Mouse (Mus musculus): Measurements from ENCODE around the gene Psme1. TPM values are rescaled to one million over a fixed set of nuclear protein-coding genes. Genes with fewer than 3 reads are reported as not detected.
A peak's percentile ranks its signal among the peaks of the same experiment; 100 is the strongest.

Psme1 gene
- total and polyA plus RNA-seq, 2 experiments from 2014 or later = 145 to 250 TPM

- peak within 1 kb of the TSS; percentile 43 for H3K4me3 ChIP-seq (ENCODE audit: low read depth, low read length)
- H3K4me2 ChIP-seq (ENCODE audit: low read depth, low read length) = peak within 1 kb of the TSS; percentile 56
- DNase-seq (ENCODE audit: low spot score) = peak; percentile 73
- peaks cover 20% of the 10 kb centered on the region; the same call in 1 of the 2 replicates for H3K4me1 ChIP-seq (ENCODE audit: control insufficient read depth, insufficient read depth)
- no peaks in the 10 kb centered on the region for H3K27me3 ChIP-seq (ENCODE audit: control insufficient read depth, insufficient read depth, low read length)
- peak within 1 kb of the TSS; percentile 61 for H3K9ac ChIP-seq (replicated peaks; ENCODE audit: low read depth, low read length)
- WGBS = 36% methylated on average over 7 of the region's 8 CpGs
- ATAC-seq (ENCODE audit: insufficient read depth, low read depth) = peak; percentile 84
- no peaks in the 10 kb centered on the region for H3K9me3 ChIP-seq (replicated peaks; ENCODE audit: control insufficient read depth, low read length)
- peak within 1 kb of the TSS; percentile 94 for H3K27ac ChIP-seq (ENCODE audit: low read depth)
- peaks cover 8% of the 10 kb centered on the region for H3K36me3 ChIP-seq (replicated peaks; ENCODE audit: control insufficient read depth, insufficient read depth, low read length)
- peak; percentile 66; the same call in 1 of the 2 replicates for TF ChIP-seq EP300 (IDR thresholded peaks at IDR 0.05; ENCODE audit: low read depth)
- TF ChIP-seq CTCF (IDR thresholded peaks at IDR 0.05; ENCODE audit: low read depth) = no peak
Observed at GRCm38 (mm10) chr14:55575302-55575701, 2.6 kb upstream of the Psme1 start, which contains the start of gene Fitm1. TSS of gene Fitm1 (plus strand) at chr14:55575617.

- TF ChIP-seq CTCF (IDR thresholded peaks at IDR 0.05; ENCODE audit: low read depth) (no peak), EP300 (IDR thresholded peaks at IDR 0.05; ENCODE audit: low read depth) (no peak)
- H3K4me2 ChIP-seq (ENCODE audit: low read depth, low read length) = peak overlapping the region; percentile 56
- H3K4me1 ChIP-seq (ENCODE audit: control insufficient read depth, insufficient read depth) = peaks cover 20% of the 10 kb centered on the region; the same call in 1 of the 2 replicates
- peak overlapping the region; percentile 61 for H3K9ac ChIP-seq (replicated peaks; ENCODE audit: low read depth, low read length)
- no peaks in the 10 kb centered on the region for H3K9me3 ChIP-seq (replicated peaks; ENCODE audit: control insufficient read depth, low read length)
- WGBS = 29% methylated on average over 13 of the region's 13 CpGs
- H3K4me3 ChIP-seq (ENCODE audit: low read depth, low read length) = peak overlapping the region; percentile 43
- DNase-seq (ENCODE audit: low spot score) (peak; percentile 68), ATAC-seq (ENCODE audit: insufficient read depth, low read depth) (peak; percentile 65)
- no peaks in the 10 kb centered on the region for H3K27me3 ChIP-seq (ENCODE audit: control insufficient read depth, insufficient read depth, low read length)
- H3K36me3 ChIP-seq (replicated peaks; ENCODE audit: control insufficient read depth, insufficient read depth, low read length) = peaks cover 12% of the 10 kb centered on the region
- H3K27ac ChIP-seq (ENCODE audit: low read depth) = peak overlapping the region; percentile 94
Observed at GRCm38 (mm10) chr14:55575711-55576110, 2.2 kb upstream of the Psme1 start.

- peaks cover 20% of the 10 kb centered on the region; the same call in 1 of the 2 replicates for H3K4me1 ChIP-seq (ENCODE audit: control insufficient read depth, insufficient read depth)
- peak overlapping the region; percentile 94 for H3K27ac ChIP-seq (ENCODE audit: low read depth)
- peak overlapping the region; percentile 43; the same call in 1 of the 2 replicates for H3K4me3 ChIP-seq (ENCODE audit: low read depth, low read length)
- DNase-seq (ENCODE audit: low spot score) = no peak
- H3K9me3 ChIP-seq (replicated peaks; ENCODE audit: control insufficient read depth, low read length) = no peaks in the 10 kb centered on the region
- H3K9ac ChIP-seq (replicated peaks; ENCODE audit: low read depth, low read length) = peak overlapping the region; percentile 61; the same call in 1 of the 2 replicates
- H3K4me2 ChIP-seq (ENCODE audit: low read depth, low read length) = peak overlapping the region; percentile 56
- ATAC-seq (ENCODE audit: insufficient read depth, low read depth) = no peak
- WGBS = 52% methylated on average over 16 of the region's 16 CpGs
- H3K36me3 ChIP-seq (replicated peaks; ENCODE audit: control insufficient read depth, insufficient read depth, low read length) = peaks cover 18% of the 10 kb centered on the region
- H3K27me3 ChIP-seq (ENCODE audit: control insufficient read depth, insufficient read depth, low read length) = no peaks in the 10 kb centered on the region
- no peak for TF ChIP-seq CTCF (IDR thresholded peaks at IDR 0.05; ENCODE audit: low read depth)
- TF ChIP-seq EP300 (IDR thresholded peaks at IDR 0.05; ENCODE audit: low read depth) = no peak
Observed at GRCm38 (mm10) chr14:55576376-55576775, 1.5 kb upstream of the Psme1 start.

- peak; percentile 19 for DNase-seq (ENCODE audit: low spot score)
- Histone ChIP-seq H3K27me3 (ENCODE audit: control insufficient read depth, insufficient read depth, low read length) (no peaks in the 10 kb centered on the region), H3K4me3 (ENCODE audit: low read depth, low read length) (peak overlapping the region; percentile 81), H3K36me3 (replicated peaks; ENCODE audit: control insufficient read depth, insufficient read depth, low read length) (peaks cover 27% of the 10 kb centered on the region), H3K4me2 (ENCODE audit: low read depth, low read length) (peak overlapping the region; percentile 82), H3K9ac (replicated peaks; ENCODE audit: low read depth, low read length) (peak overlapping the region; percentile 81), H3K9me3 (replicated peaks; ENCODE audit: control insufficient read depth, low read length) (no peaks in the 10 kb centered on the region), H3K4me1 (ENCODE audit: control insufficient read depth, insufficient read depth) (peaks cover 20% of the 10 kb centered on the region; the same call in 1 of the 2 replicates), H3K27ac (ENCODE audit: low read depth) (peak overlapping the region; percentile 90)
- TF ChIP-seq EP300 (IDR thresholded peaks at IDR 0.05; ENCODE audit: low read depth) (no peak), CTCF (IDR thresholded peaks at IDR 0.05; ENCODE audit: low read depth) (no peak)
- WGBS = 23% methylated on average over 6 of the region's 6 CpGs
- ATAC-seq (ENCODE audit: insufficient read depth, low read depth) = peak; percentile 18
Observed at GRCm38 (mm10) chr14:55578668-55579269, 846 bp downstream of the Psme1 start.

DNA sequence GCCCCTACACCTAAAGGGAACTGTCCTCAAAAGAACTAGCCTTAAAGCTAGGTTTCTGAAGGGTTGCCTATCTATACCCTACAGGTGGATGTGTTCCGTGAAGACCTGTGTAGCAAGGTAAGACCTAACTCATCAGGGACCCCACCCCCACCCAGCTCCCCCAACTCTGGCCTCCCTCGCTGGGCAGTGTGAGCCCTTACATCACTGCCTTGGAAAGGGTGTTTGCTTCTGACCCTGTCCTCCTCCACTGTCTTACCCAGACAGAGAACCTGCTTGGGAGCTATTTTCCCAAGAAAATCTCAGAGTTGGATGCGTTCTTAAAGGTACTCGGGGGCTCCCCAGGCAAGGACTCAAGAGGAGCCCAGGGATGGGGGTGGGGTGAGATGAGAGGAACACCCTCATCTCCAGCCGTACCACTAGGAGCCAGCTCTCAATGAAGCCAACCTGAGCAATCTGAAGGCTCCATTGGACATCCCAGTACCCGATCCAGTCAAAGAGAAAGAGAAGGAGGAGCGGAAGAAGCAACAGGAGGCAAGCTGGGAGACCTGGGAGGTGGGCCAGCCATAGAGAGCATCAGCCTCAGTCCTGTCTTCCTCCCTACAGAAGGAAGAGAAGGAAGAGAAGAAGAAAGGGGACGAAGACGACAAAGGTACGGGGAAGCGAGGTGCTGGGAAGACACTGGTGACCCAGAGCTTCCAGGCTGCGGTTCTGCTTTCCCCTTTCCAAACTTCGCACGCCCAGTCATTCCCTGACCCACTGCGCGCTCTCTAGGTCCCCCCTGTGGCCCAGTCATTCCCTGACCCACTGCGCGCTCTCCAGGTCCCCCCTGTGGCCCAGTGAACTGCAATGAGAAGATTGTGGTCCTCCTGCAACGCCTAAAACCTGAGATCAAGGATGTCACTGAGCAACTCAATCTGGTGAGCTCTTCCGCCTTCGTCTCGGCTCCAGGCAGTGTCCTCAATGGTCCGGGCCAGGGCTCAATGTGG is 1.9 kb downstream of the Psme1 start:
- DNase-seq (ENCODE audit: low spot score) (no peak), ATAC-seq (ENCODE audit: insufficient read depth, low read depth) (no peak)
- Histone ChIP-seq H3K4me3 (ENCODE audit: low read depth, low read length) (no peak overlapping the region), H3K4me2 (ENCODE audit: low read depth, low read length) (no peak overlapping the region), H3K9ac (replicated peaks; ENCODE audit: low read depth, low read length) (no peak overlapping the region), H3K4me1 (ENCODE audit: control insufficient read depth, insufficient read depth) (peaks cover 14% of the 10 kb centered on the region; the same call in 1 of the 2 replicates), H3K27me3 (ENCODE audit: control insufficient read depth, insufficient read depth, low read length) (no peaks in the 10 kb centered on the region), H3K36me3 (replicated peaks; ENCODE audit: control insufficient read depth, insufficient read depth, low read length) (peaks cover 27% of the 10 kb centered on the region), H3K27ac (ENCODE audit: low read depth) (no peak overlapping the region), H3K9me3 (replicated peaks; ENCODE audit: control insufficient read depth, low read length) (no peaks in the 10 kb centered on the region)
- TF ChIP-seq EP300 (IDR thresholded peaks at IDR 0.05; ENCODE audit: low read depth) (no peak), CTCF (IDR thresholded peaks at IDR 0.05; ENCODE audit: low read depth) (no peak)
- WGBS = 85% methylated on average over 23 of the region's 23 CpGs
